Mouse (Mus musculus) spleen, adult 2 months (tissue): Measurements from ENCODE around the gene Acss1.

Experiments
- CTCF ChIP-seq: fragments of 200-500 bp; IDR thresholded peaks from 2 replicates; pipeline ENCODE4 v1.5.1; 2011; ENCODE audit warnings: mild to moderate bottlenecking, inconsistent platforms; ENCODE audit not compliant: insufficient read depth, insufficient read length, insufficient replicate concordance; ENCODE audit errors: extremely low read depth
- POLR2A ChIP-seq: fragments of 200-500 bp; IDR thresholded peaks from 2 replicates; pipeline ENCODE4 v1.6.1; 2011; ENCODE audit warnings: low read depth, low read length, inconsistent platforms

- TF ChIP-seq CTCF, result no peak
- TF ChIP-seq POLR2A, result no peak
Observed at GRCm38 (mm10) chr2:150629255-150629654, 39.0 kb downstream of the Acss1 start.
